Mouse (Mus musculus): ENCODE data around the gene Trappc4. TPM values are rescaled to one million over a fixed set of nuclear protein-coding genes. Genes with fewer than 3 reads are reported as not detected.
"Not testable (repeated sequence)": the region's sequence is repeated elsewhere in the genome, so short reads cannot be mapped to it uniquely, and the experiment has no call there.

The Trappc4 gene
- total and polyA plus RNA-seq, 2 experiments: 28.0 to 31.0 TPM

DNA sequence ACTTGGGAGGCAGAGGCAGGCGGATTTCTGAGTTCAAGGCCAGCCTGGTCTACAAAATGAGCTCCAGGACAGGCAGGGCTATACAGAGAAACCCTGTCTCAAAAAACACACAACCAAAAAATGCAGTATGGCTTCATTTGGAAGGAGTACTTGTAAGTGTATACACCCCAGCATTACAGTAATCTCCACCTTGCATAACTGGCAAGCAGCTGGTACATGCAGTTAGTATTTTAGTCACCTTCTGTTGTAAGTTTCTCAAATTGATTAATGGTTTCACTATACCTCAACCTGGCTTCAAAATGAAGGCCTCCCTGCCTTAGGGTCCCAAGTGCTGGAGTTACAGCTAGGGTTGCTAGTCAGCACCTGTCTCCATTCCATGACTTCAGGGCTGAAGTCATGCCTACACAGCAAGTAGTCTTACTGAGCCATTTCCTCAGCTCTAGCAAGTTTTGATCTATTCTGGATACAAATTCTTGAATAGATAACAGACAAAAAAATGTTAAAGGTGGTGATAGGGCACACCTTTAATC lies 4.3 kb upstream of the Trappc4 start:
- no peak for DNase-seq (ENCODE audit: extremely low read depth, low read depth, low spot score)
- 90% methylated on average over 1 of the region's 1 CpGs for WGBS

DNA sequence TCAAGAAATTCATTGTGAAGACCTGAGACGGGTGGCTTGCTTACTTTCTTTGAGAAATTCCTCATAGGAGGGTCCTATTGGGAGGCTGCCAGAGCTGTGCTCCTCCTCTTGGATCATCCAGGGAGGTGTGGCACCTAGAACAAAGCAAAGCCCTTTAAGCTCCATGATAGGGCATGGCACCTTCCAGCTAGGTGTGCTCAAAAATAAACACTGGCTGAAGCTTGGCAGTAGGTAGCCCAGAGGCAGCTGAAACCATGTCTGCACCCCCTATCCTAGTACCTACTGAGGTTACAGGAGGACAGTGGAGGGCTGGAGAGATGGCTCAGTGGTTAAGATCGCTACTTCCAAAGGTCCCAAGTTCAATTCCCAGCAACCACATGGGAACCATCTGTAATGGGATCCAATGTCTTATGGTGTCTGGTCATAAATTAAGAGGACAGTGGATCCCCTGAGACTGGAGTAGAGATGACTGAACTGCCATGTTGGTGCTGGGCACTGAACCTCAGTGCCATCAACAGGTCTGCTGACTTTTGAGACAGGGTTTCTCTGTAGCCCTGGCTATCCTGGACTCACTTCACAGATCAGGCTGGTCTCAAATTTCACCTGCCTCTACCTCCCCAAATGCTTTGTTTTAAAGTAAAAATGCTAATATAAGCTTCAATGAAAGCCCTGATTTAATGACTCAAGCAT lies 3.4 kb upstream of the Trappc4 start:
- H3K27me3 ChIP-seq (ENCODE audit: control insufficient read depth, insufficient read depth, low read length): no peaks in the 10 kb centered on the region
- TF ChIP-seq CTCF (IDR thresholded peaks at IDR 0.05; ENCODE audit: low read depth, low read length): no peak
- H3K9ac ChIP-seq (ENCODE audit: low read depth, low read length): no peak overlapping the region
- 87% methylated on average over 2 of the region's 2 CpGs for WGBS
- H3K4me1 ChIP-seq (ENCODE audit: control insufficient read depth, insufficient read depth, low read length): peaks cover 6% of the 10 kb centered on the region
- H3K36me3 ChIP-seq (ENCODE audit: control insufficient read depth, insufficient read depth, low read length): peaks cover 34% of the 10 kb centered on the region
- no peak overlapping the region for H3K4me3 ChIP-seq (ENCODE audit: insufficient read depth, low read depth, low read length)
- no peak for DNase-seq (ENCODE audit: extremely low read depth, low read depth, low spot score)
- H3K79me2 ChIP-seq (ENCODE audit: control insufficient read depth, insufficient read depth, low read length): peaks cover 3% of the 10 kb centered on the region; the same call in 1 of the 2 replicates
- H3K27ac ChIP-seq (replicated peaks; ENCODE audit: insufficient read depth, low read depth, low read length): no peak overlapping the region

More for the DNA sequence above, 4.3 kb upstream of the Trappc4 start:
- no peak overlapping the region for H3K4me3 ChIP-seq (ENCODE audit: insufficient read depth, low read depth, low read length)
- H3K79me2 ChIP-seq (ENCODE audit: control insufficient read depth, insufficient read depth, low read length): peaks cover 6% of the 10 kb centered on the region; the same call in 1 of the 2 replicates
- H3K9ac ChIP-seq (ENCODE audit: low read depth, low read length): no peak overlapping the region
- H3K27me3 ChIP-seq (ENCODE audit: control insufficient read depth, insufficient read depth, low read length): no peaks in the 10 kb centered on the region
- H3K4me1 ChIP-seq (ENCODE audit: control insufficient read depth, insufficient read depth, low read length): peaks cover 3% of the 10 kb centered on the region
- H3K27ac ChIP-seq (replicated peaks; ENCODE audit: insufficient read depth, low read depth, low read length): no peak overlapping the region
- TF ChIP-seq POLR2A (IDR thresholded peaks at IDR 0.05; ENCODE audit: extremely low read depth, insufficient read depth, low read length) (no peak), CTCF (IDR thresholded peaks at IDR 0.05; ENCODE audit: low read depth, low read length) (no peak)
- peaks cover 34% of the 10 kb centered on the region for H3K36me3 ChIP-seq (ENCODE audit: control insufficient read depth, insufficient read depth, low read length)

DNA sequence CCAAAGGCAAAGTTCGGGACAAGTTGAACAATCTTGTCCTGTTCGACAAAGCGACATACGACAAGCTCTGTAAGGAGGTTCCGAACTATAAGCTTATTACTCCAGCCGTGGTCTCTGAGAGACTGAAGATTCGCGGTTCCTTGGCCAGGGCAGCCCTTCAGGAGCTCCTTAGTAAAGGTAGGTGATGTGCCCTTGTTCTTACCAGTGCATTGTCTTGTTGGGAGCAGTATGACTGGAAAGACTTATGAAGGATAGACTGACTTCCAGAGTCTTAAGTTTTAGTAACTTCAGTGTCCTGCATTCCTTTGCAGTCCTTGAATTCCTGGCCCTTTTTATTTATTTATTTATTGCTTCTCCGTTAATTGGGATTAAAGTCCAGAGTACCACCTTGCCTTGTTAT lies 1.3 kb upstream of the Trappc4 start:
- H3K79me2 ChIP-seq (ENCODE audit: control insufficient read depth, insufficient read depth, low read length); DNase-seq (ENCODE audit: extremely low read depth, low read depth, low spot score); H3K27me3 ChIP-seq (ENCODE audit: control insufficient read depth, insufficient read depth, low read length); H3K27ac ChIP-seq (replicated peaks; ENCODE audit: insufficient read depth, low read depth, low read length): not testable (repeated sequence)
- H3K4me1 ChIP-seq (ENCODE audit: control insufficient read depth, insufficient read depth, low read length): peaks cover 12% of the 10 kb centered on the region
- peak overlapping the region; percentile 57; the same call in 1 of the 2 replicates for H3K9ac ChIP-seq (ENCODE audit: low read depth, low read length)
- 56% methylated on average over 9 of the region's 9 CpGs for WGBS
- peaks cover 40% of the 10 kb centered on the region for H3K36me3 ChIP-seq (ENCODE audit: control insufficient read depth, insufficient read depth, low read length)
- H3K4me3 ChIP-seq (ENCODE audit: insufficient read depth, low read depth, low read length): peak overlapping the region; percentile 93; the same call in 1 of the 2 replicates

DNA sequence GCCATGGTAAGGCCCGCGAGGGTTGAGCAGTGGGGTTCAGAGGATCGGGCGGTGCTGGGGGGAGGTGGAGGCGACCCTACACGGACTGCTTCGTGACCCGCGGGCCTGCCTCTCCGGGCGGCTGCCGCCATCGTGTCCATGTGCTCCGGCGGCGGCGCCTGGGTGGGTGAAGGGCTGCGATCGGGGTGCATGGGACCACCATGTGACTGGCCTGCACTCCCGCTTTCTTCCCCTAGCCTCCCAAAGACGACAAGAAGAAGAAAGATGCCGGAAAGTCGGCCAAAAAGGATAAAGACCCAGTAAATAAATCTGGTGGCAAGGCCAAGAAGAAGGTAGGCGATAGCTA lies 325 bp upstream of the Trappc4 start:
- peak overlapping the region; percentile 59 for H3K27ac ChIP-seq (replicated peaks; ENCODE audit: insufficient read depth, low read depth, low read length)
- under 1% methylated on average over 24 of the region's 24 CpGs for WGBS
- H3K4me1 ChIP-seq (ENCODE audit: control insufficient read depth, insufficient read depth, low read length): peaks cover 12% of the 10 kb centered on the region

GRCm38 (mm10) chr9:44405011-44405410 lies 2.4 kb downstream of the Trappc4 start:
- peaks cover 38% of the 10 kb centered on the region for H3K36me3 ChIP-seq (ENCODE audit: control insufficient read depth, insufficient read depth, low read length)

More for the DNA sequence above, 325 bp upstream of the Trappc4 start:
- Histone ChIP-seq H3K9ac (ENCODE audit: low read depth, low read length) (peak overlapping the region; percentile 90), H3K27me3 (ENCODE audit: control insufficient read depth, insufficient read depth, low read length) (no peaks in the 10 kb centered on the region), H3K4me3 (ENCODE audit: insufficient read depth, low read depth, low read length) (peak overlapping the region; percentile 93), H3K36me3 (ENCODE audit: control insufficient read depth, insufficient read depth, low read length) (peaks cover 45% of the 10 kb centered on the region), H3K79me2 (ENCODE audit: control insufficient read depth, insufficient read depth, low read length) (peaks cover 3% of the 10 kb centered on the region; the same call in 1 of the 2 replicates)
- DNase-seq (ENCODE audit: extremely low read depth, low read depth, low spot score): no peak
- TF ChIP-seq POLR2A (IDR thresholded peaks at IDR 0.05; ENCODE audit: extremely low read depth, insufficient read depth, low read length) (no peak), CTCF (IDR thresholded peaks at IDR 0.05; ENCODE audit: low read depth, low read length) (no peak)

GRCm38 (mm10) chr9:44401081-44401480 lies 6.3 kb downstream of the Trappc4 start:
- H3K4me3 ChIP-seq (ENCODE audit: insufficient read depth, low read depth, low read length): no peak overlapping the region; the same call in 1 of the 2 replicates
- DNase-seq (ENCODE audit: extremely low read depth, low read depth, low spot score): peak; percentile 96
- peaks cover 13% of the 10 kb centered on the region for H3K79me2 ChIP-seq (ENCODE audit: control insufficient read depth, insufficient read depth, low read length)
- no peaks in the 10 kb centered on the region for H3K27me3 ChIP-seq (ENCODE audit: control insufficient read depth, insufficient read depth, low read length)
- H3K27ac ChIP-seq (replicated peaks; ENCODE audit: insufficient read depth, low read depth, low read length): peak overlapping the region; percentile 96
- peaks cover 27% of the 10 kb centered on the region for H3K36me3 ChIP-seq (ENCODE audit: control insufficient read depth, insufficient read depth, low read length)
- WGBS: 26% methylated on average over 4 of the region's 4 CpGs
- peak overlapping the region; percentile 94 for H3K9ac ChIP-seq (ENCODE audit: low read depth, low read length)
- H3K4me1 ChIP-seq (ENCODE audit: control insufficient read depth, insufficient read depth, low read length): peaks cover 26% of the 10 kb centered on the region
- TF ChIP-seq CTCF (IDR thresholded peaks at IDR 0.05; ENCODE audit: low read depth, low read length) (no peak), POLR2A (IDR thresholded peaks at IDR 0.05; ENCODE audit: extremely low read depth, insufficient read depth, low read length) (no peak)

More at GRCm38 (mm10) chr9:44405011-44405410, 2.4 kb downstream of the Trappc4 start:
- H3K27me3 ChIP-seq (ENCODE audit: control insufficient read depth, insufficient read depth, low read length): no peaks in the 10 kb centered on the region
- TF ChIP-seq POLR2A (IDR thresholded peaks at IDR 0.05; ENCODE audit: extremely low read depth, insufficient read depth, low read length): no peak
- TF ChIP-seq CTCF (IDR thresholded peaks at IDR 0.05; ENCODE audit: low read depth, low read length): no peak
- H3K9ac ChIP-seq (ENCODE audit: low read depth, low read length): no peak overlapping the region
- WGBS: 33% methylated on average over 3 of the region's 3 CpGs
- peak; percentile 75 for DNase-seq (ENCODE audit: extremely low read depth, low read depth, low spot score)
- H3K79me2 ChIP-seq (ENCODE audit: control insufficient read depth, insufficient read depth, low read length): peaks cover 3% of the 10 kb centered on the region; the same call in 1 of the 2 replicates
- no peak overlapping the region for H3K4me3 ChIP-seq (ENCODE audit: insufficient read depth, low read depth, low read length)
- peaks cover 29% of the 10 kb centered on the region for H3K4me1 ChIP-seq (ENCODE audit: control insufficient read depth, insufficient read depth, low read length)
- peak overlapping the region; percentile 57 for H3K27ac ChIP-seq (replicated peaks; ENCODE audit: insufficient read depth, low read depth, low read length)

Measured in liver, adult 2 months (tissue).